Mouse (Mus musculus): Measurements from ENCODE around the gene Spesp1.

Gene Spesp1

DNA sequence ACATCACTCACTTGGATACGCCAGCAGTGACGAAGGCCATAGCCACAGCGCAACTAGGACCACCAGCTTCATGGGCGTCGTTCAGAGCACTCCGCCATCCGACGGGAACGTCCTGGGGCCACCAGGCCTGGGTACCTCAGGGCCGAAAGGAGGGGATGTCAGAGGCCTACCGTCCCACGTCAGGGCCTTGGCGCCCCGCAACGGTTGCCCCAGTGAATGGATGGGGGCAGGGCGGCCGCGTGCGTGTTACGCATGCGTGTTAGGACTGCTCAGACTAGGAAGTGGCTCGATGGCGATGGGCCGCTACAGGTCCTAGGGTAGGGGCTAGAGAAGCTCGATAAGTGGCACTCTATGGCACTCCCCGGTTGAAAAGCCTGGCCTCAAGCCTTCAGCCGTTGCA is at the start of gene Spesp1:
Gene Spesp1 (minus strand): TSS at position 218 of the 400 bp plus-strand sequence.
- TF ChIP-seq GATA4 (IDR thresholded peaks at IDR 0.05; ENCODE audit: insufficient replicate concordance, low read length): no peak

DNA sequence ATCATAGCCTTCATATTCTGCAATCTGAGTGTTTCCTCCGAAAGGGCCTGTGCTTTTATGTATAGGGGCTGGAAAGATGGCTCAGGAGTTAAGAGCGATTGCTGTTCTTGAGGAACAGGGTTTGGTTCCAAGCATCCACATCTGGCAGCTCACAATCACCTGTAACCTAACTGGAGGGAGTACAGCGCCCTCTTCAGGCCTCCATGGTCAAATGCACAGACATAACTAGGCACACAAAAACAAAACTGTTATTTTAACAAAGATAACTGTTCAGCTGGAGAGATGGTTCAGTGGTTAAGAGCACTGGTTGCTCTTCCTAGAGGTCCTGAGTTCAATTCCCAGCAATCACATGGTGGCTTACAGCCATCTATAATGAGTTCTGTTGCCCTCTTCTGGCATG is 44.0 kb upstream of the Spesp1 start:
- TF ChIP-seq GATA4 (IDR thresholded peaks at IDR 0.05; ENCODE audit: insufficient replicate concordance, low read length): no peak

DNA sequence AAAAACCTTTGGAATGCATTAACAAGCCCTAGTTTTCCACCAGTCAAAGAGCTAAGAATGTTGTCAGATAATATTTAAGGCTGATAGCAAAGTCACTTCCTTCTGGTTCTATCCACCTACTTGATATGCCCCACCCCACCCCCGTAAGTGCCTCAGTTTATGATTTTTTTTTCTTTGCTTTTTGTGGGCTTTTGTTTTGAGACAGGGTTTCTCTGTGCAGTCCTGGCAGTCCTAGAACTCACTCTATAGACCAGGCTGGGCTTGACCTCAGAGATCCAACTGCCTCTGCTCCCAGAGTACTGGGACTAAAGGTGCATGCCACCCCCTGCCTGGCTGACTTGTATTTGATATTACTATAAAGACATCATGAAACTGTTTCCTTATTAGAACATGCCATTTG is 41.8 kb upstream of the Spesp1 start:
- TF ChIP-seq GATA4 (IDR thresholded peaks at IDR 0.05; ENCODE audit: insufficient replicate concordance, low read length): no peak

DNA sequence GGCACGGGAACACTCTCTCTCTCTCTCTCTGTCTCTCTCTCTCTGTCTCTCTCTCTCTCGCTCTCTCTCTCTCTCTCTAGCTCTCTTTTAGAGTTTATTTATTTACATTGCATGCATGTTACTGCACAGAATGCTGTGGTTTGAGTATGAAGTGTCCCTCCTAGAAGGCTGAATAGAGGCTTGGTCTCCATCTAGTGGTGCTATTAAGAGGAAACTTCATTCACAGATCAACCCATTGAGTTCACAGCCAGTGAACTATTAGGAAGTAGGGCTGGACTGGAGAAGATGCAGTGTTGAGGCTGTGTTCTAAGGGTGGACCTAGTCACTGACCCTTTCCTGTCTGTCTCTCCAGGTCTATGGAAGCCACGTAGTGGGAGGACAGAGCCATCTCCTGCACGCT is 36.7 kb upstream of the Spesp1 start:
- no peak for TF ChIP-seq GATA4 (IDR thresholded peaks at IDR 0.05; ENCODE audit: insufficient replicate concordance, low read length)

DNA sequence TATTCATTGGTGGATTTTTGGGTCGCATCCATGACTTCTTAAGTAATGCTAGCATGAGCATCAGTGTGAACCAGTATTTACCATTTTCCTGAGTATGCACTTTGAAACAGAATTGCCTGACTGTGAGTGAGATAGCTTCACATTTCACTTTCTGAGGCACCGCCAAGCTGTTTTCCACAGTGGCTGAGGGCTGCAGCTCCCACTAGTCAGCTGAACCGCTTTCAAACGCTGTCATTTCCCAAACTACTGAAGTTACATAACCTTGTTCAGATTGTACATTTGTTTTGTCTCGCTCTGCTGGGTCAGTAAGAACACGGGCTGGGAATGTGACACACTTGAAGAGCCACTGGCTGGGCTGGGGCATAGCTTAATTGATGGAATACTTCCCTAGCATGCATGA is 33.5 kb upstream of the Spesp1 start:
- TF ChIP-seq GATA4 (IDR thresholded peaks at IDR 0.05; ENCODE audit: insufficient replicate concordance, low read length): no peak

DNA sequence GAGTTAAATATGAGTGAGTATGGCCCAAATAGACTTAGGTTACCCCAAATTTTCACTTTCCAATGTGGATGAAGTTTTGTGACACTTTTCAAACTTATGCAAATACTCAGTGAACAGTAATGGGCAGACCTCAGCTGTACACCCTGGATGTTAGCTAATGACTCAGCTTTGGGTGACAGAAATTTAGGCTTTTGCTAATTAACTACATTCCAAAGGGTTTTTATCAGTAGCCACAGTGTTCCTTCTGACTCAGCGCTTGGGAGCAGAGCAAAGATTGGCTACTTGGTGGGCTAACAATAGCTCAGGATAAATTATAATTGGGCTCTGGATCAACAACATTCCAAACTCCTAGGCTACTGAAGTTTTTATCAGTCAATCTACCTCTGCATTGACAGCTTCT is 14.9 kb upstream of the Spesp1 start:
- TF ChIP-seq GATA4 (IDR thresholded peaks at IDR 0.05; ENCODE audit: insufficient replicate concordance, low read length): no peak

DNA sequence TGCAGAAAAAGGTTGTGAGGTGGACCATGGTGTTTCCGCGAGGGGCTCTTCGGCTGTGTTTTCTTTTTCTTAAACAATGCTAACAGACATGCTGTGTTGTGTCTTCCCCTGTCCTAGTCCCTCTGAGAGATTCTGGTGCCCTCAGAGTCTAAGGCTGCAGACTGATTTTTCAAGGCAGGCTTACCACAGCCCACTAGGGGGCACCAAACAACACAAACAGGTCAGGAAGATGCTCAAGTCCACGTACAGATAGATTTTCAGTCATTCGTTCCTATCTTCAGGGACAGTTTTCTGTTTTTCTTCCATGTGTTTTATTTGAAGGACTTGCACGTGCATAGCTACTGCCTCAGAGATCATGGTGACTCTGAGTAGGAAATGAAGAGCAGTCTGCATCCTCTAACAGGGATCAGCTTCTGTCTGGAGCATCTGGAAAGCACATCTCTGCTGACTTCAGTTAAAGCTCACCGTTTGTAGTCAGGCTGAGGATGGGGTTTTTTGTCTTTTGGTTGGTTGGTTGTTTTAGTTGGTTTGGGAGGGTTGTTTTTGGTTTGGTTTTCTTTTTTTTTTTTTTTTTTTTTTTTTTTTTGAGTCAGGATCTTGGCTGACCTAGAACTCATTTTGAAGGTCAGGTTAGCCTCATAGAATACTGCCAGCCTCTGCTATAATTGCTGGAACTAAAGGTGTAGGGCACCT is 13.1 kb upstream of the Spesp1 start:
- no peak for TF ChIP-seq GATA4 (IDR thresholded peaks at IDR 0.05; ENCODE audit: insufficient replicate concordance, low read length)

DNA sequence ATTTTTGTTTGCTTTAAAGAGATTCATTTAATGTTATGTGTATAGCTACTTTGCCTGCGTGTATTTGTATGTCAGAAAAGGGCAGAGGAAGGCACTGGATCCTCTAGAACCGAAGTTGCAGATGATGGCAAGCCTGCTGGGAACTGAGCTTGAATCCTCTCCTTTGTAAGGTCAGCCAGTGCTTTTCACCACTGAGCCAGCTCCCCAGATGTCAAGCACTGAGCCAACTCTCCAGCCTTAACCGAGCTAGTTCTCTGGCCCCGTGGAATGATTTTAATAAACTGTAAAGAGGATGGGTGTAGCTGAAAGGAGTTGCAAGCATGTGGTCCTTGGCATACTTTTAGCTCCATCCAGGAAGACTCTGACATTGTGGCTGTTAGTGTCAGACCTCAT is 5.6 kb upstream of the Spesp1 start:
- no peak for TF ChIP-seq GATA4 (IDR thresholded peaks at IDR 0.05; ENCODE audit: insufficient replicate concordance, low read length)

DNA sequence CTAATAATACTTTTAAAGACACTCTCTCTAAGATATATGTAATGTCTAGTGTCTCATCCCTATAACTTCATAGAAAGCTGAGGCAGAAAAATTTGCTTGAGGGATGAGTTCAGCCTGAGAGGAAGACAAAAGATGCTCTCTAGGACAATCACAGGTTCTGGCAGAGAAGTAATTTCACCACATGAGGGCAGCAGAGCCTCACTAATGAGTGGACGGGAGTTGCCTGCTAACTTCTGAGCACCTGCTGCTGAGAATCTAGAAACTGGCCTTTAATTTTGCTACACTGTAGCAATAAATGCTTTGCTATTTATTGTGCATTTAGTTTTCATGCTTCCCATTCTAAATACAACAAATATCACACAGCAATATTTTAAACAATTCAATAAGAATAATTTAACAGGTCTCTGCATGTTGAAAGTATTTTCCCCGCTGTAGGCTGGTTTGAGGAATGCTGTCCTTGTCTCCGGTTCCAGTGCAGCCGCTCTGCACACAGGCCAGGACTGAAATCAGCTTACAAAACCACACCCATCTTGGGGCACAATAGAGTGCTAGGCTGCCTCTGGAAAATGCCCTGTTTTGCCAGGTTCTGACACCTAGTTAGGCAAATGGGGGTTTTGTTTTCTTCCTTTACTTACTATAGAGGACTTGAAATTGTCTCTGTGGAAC is 5.1 kb upstream of the Spesp1 start:
- TF ChIP-seq GATA4 (IDR thresholded peaks at IDR 0.05; ENCODE audit: insufficient replicate concordance, low read length): no peak

DNA sequence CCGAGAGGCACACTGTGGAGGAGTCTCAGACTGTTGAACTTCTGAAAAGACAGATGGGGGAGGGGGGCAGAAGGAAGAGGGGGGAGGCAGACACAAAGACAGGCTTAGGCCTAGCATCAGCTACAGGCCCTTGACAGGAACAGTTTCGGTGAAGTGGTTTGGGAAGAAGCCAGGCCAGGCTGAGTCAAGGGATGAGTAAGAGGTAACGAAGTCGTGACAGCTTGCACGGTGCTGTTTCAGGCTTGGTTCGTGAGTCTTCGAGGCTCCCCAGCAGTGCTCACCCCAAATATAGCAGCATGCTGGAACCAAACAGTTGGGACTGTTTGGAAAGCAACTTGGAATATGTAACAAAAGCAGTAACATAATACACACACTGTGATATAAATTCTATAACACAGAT is 2.3 kb upstream of the Spesp1 start:
- TF ChIP-seq GATA4 (IDR thresholded peaks at IDR 0.05; ENCODE audit: insufficient replicate concordance, low read length): no peak

DNA sequence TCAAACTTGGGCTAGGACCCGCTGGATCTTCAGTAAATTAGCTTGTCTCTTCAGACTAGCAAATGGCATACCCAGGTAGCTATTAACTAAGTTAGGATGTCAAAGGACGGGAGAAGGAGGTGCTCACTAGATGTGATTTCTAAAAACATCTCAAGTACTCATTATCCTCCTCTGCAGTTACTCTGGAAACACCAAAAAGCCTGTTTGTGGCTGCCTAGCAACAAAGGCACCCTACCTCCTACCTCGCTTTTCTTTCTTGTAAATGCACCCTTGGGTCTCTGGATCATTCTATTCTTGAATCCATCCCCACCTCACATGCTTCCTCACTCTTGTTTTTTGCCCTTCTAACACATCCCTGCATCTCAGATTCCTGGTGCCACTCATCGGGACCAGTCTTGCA is 5.1 kb downstream of the Spesp1 start:
- TF ChIP-seq GATA4 (IDR thresholded peaks at IDR 0.05; ENCODE audit: insufficient replicate concordance, low read length): no peak

DNA sequence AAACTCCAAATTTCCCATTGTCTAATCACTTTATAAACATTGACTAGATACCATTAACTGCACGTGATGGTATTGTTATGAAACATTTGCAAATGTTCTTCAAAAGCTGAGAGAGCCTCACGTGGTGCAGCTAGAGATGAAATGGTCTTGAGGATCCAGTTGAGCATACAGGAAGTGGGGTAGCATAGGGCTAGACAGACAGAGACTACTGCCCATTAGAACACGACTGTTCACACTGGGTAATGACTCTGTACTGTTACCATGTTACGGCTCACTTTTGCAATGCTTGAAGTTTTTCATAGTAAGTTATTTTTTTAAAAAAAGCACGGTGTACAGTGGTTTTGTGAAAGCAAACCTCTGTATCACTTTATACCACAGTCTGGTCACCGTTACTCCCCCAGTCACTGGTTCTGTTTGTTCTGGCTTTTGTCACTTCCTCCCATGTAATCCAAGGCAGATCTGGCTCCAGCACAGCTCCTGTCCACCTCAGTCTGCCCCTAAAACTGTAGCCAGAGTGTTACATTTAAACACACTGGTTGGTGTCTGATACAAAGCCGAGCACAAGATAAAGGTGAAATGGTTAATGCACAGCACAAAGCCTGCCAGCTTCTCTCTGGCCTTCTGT is 11.1 kb downstream of the Spesp1 start:
- TF ChIP-seq GATA4 (IDR thresholded peaks at IDR 0.05; ENCODE audit: insufficient replicate concordance, low read length): no peak

DNA sequence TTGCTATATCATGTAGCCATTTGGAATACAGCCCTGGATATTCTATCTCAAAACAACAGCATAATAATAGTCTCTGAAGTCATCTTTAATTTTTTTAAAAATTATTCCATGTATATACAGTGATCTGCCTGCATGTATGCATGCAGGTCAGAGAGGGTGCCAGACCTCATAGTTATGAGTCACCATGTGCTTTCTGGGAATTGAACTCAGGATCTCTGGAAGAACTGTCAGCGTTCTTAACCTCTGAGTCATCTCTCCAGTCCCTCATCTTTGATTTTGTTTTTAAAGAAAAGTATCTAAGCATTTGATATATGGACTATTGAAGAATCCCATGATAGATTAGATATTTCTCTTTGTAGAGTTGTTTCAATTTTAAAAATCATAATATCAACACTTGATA is 12.8 kb downstream of the Spesp1 start:
- TF ChIP-seq GATA4 (IDR thresholded peaks at IDR 0.05; ENCODE audit: insufficient replicate concordance, low read length): no peak

DNA sequence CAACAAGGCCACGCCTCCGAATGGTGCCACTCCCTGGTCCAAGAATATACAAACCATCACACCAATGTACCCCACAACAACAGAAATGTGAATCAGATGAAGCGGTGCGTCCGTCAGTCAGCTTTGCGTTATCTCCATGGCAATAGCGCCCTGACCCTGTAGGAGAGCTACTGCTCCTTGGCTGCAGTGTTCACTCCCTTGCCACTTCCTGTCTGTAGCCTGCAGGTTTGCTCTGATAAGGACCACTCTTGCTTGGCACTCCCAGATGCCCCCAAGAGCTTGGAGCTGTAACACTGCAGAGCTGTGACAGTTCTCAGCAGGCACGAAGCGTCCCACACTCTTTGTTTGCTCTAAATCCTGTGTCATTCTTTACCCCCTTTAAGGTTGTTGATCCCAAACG is 16.7 kb downstream of the Spesp1 start:
- no peak for TF ChIP-seq GATA4 (IDR thresholded peaks at IDR 0.05; ENCODE audit: insufficient replicate concordance, low read length)

DNA sequence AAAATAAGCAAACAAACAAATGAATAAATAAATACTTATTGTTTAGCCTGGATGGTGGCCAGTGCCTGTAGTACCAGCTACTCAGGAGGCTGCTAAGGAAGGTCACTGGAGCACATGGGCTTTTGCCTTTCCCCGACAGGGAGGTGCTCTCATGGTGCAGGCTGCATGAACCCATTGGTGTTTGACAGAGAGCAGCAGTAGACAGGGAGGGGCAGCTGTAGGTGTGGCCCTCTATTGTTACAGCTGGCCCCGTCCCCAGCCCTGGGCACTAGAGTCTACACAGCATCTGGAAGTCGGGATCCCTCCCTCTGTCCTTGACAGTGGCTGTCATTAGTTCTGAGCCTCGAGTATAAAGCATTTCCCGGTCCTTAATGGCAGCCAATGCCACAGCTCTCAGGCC is 18.4 kb downstream of the Spesp1 start:
- no peak for TF ChIP-seq GATA4 (IDR thresholded peaks at IDR 0.05; ENCODE audit: insufficient replicate concordance, low read length)

DNA sequence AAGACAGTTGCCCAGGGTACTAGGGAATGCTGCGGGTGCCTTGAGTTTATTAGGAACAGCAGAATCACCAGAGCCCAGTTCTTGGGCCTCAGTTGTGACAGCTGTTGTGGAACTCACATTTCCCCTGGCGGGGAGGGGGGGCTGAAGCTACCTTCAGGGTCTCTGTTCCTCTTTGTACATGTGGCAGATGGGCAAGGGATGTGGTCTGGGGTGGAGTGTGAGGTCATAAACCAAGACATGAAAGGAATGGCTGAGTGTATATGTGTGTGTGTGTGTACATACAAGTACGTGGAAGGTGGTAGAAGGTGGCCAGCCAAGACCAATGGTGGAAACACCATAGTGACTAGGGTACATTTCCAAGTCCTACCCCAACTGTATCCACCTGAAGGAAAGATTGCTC is 20.6 kb downstream of the Spesp1 start:
- no peak for TF ChIP-seq GATA4 (IDR thresholded peaks at IDR 0.05; ENCODE audit: insufficient replicate concordance, low read length)

Measured in liver, adult (tissue).